Mouse (Mus musculus): ENCODE measurements at regions not wholly inside any gene's neighbourhood (a gene's known extent, or its start where the extent isn't known, plus 50 kb on each side); places are given as distances from the start of the nearest gene placed in this dataset.

- no peak for DNase-seq
These were observed 54.9 kb upstream of the Akap13 start for GRCm38 (mm10) chr7:75400471-75400870.

- no peak for DNase-seq
These were observed 50.4 kb upstream of the Akap13 start for GRCm38 (mm10) chr7:75404955-75405354.
